Mouse (Mus musculus) lung, embryonic 14.5 days (tissue): ENCODE results near the gene Adamtsl4. TPM values are rescaled to one million over a fixed set of nuclear protein-coding genes. Genes with fewer than 3 reads are reported as not detected.

Experiments used
- ATAC-seq: fragments of 200-750 bp; cut with Nextera tagmentation; 2 replicates; pipeline ENCODE4 v1.8.0; 2017; ENCODE audit warnings: mild to moderate bottlenecking, moderate TSS enrichment, moderate library complexity; ENCODE audit not compliant: insufficient read depth
- DNase-seq: peaks from one replicate; pipeline ENCODE4 v3.0.0-alpha.2; 2015
- H3K27ac ChIP-seq: fragments of 300-500 bp; sonication (generic); 2 replicates; pipeline ENCODE4 v1.5.1; 2014; ENCODE audit warnings: low read depth, mild to moderate bottlenecking, moderate library complexity
- H3K27me3 ChIP-seq: fragments of 300-500 bp; sonication (generic); 2 replicates; pipeline ENCODE4 v1.6.1; 2014; ENCODE audit warnings: low read length, control low read depth; ENCODE audit not compliant: insufficient read depth
- H3K36me3 ChIP-seq: fragments of 300-500 bp; sonication (generic); 2 replicates; pipeline ENCODE4 v1.6.1; 2014; ENCODE audit warnings: control low read depth; ENCODE audit not compliant: insufficient read depth
- H3K4me1 ChIP-seq: fragments of 300-500 bp; sonication (generic); 2 replicates; pipeline ENCODE4 v1.6.1; 2014; ENCODE audit warnings: antibody characterized with exemption, control low read depth; ENCODE audit not compliant: insufficient read depth
- H3K4me2 ChIP-seq: fragments of 300-500 bp; sonication (generic); 2 replicates; pipeline ENCODE4 v1.6.1; 2014; ENCODE audit warnings: mild to moderate bottlenecking
- H3K4me3 ChIP-seq: fragments of 300-500 bp; sonication (generic); 2 replicates; pipeline ENCODE4 v1.5.1; 2014; ENCODE audit warnings: low read depth, low read length
- H3K9ac ChIP-seq: fragments of 300-500 bp; sonication (generic); 2 replicates; pipeline ENCODE4 v1.6.1; 2014
- H3K9me3 ChIP-seq: fragments of 300-500 bp; sonication (generic); 2 replicates; pipeline ENCODE4 v1.6.1; 2016; ENCODE audit warnings: low read depth, low read length, control low read depth
- CTCF ChIP-seq: IDR thresholded peaks from 2 replicates; pipeline ENCODE4 v1.5.1; 2016; ENCODE audit warnings: antibody characterized with exemption, low read depth
- WGBS: fragments of 180-500 bp; shearing (Covaris S2); extraction: QIAGEN DNeasy Blood & Tissue Kit; methylation state at CpG from one replicate; pipeline ENCODE4 v1.1.7; 2014; 5-methylcytosine and 5-hydroxymethylcytosine counted together
- microRNA-seq: library from miRNA; unstranded; fragments of <30 nt; microRNA quantifications from one replicate; pipeline ENCODE4, GENCODE M21; 2016; ENCODE audit warnings: borderline number of aligned reads
- polyA plus RNA-seq: library from polyadenylated mRNA; unstranded; fragments of >200 nt; fragmentation: Nextera tagmentation; extraction: Ambion mirVana; gene quantifications from 2 replicates; pipeline ENCODE4 v1.2.1, GENCODE M21; 2014

The Adamtsl4 gene
- polyA plus RNA-seq, 1 experiment from 2014 or later, result 1.6 TPM

GRCm38 (mm10) chr3:95635636-95636035 lies 52.1 kb downstream of the Adamtsl4 start:
- no peak for ATAC-seq
- Histone ChIP-seq H3K4me3 (no peak overlapping the region), H3K9ac (no peak overlapping the region), H3K27ac (no peak overlapping the region), H3K4me1 (no peaks in the 10 kb centered on the region), H3K4me2 (no peak overlapping the region), H3K9me3 (no peaks in the 10 kb centered on the region), H3K36me3 (peaks cover 75% of the 10 kb centered on the region), H3K27me3 (no peaks in the 10 kb centered on the region)
- TF ChIP-seq CTCF, result no peak
- DNase-seq, result no peak
- WGBS, result 56% methylated on average over 4 of the region's 4 CpGs

- Histone ChIP-seq H3K9ac (no peak overlapping the region), H3K4me1 (no peaks in the 10 kb centered on the region), H3K4me2 (no peak overlapping the region), H3K27me3 (no peaks in the 10 kb centered on the region), H3K9me3 (no peaks in the 10 kb centered on the region), H3K27ac (no peak overlapping the region), H3K36me3 (peaks cover 87% of the 10 kb centered on the region), H3K4me3 (no peak overlapping the region)
- no peak for ATAC-seq
- WGBS, result 71% methylated on average over 12 of the region's 12 CpGs
- peak; percentile 63 for TF ChIP-seq CTCF
- DNase-seq, result peak; percentile 59
Measured at GRCm38 (mm10) chr3:95632648-95633588, 54.8 kb downstream of the Adamtsl4 start.

GRCm38 (mm10) chr3:95631304-95631703 lies 56.4 kb downstream of the Adamtsl4 start:
- 62% methylated on average over 6 of the region's 6 CpGs for WGBS
- H3K4me3 ChIP-seq, result no peak overlapping the region
- H3K4me1 ChIP-seq, result no peaks in the 10 kb centered on the region
- peaks cover 94% of the 10 kb centered on the region for H3K36me3 ChIP-seq
- H3K9ac ChIP-seq, result no peak overlapping the region
- DNase-seq (no peak), ATAC-seq (no peak)
- TF ChIP-seq CTCF, result no peak
- no peak overlapping the region for H3K4me2 ChIP-seq
- H3K9me3 ChIP-seq, result no peaks in the 10 kb centered on the region
- no peak overlapping the region for H3K27ac ChIP-seq
- H3K27me3 ChIP-seq, result no peaks in the 10 kb centered on the region

- Histone ChIP-seq H3K4me2 (no peak overlapping the region), H3K27ac (no peak overlapping the region), H3K4me3 (no peak overlapping the region), H3K36me3 (peaks cover 90% of the 10 kb centered on the region), H3K9me3 (no peaks in the 10 kb centered on the region), H3K9ac (no peak overlapping the region), H3K27me3 (no peaks in the 10 kb centered on the region), H3K4me1 (no peaks in the 10 kb centered on the region)
- TF ChIP-seq CTCF, result no peak
- DNase-seq (no peak), ATAC-seq (no peak)
- WGBS, result 64% methylated on average over 3 of the region's 3 CpGs
Measured at GRCm38 (mm10) chr3:95630856-95631255, 56.9 kb downstream of the Adamtsl4 start.

- Histone ChIP-seq H3K27me3 (no peaks in the 10 kb centered on the region), H3K4me2 (no peak overlapping the region), H3K4me3 (no peak overlapping the region), H3K9me3 (no peaks in the 10 kb centered on the region), H3K9ac (no peak overlapping the region), H3K36me3 (peaks cover 79% of the 10 kb centered on the region), H3K4me1 (no peaks in the 10 kb centered on the region), H3K27ac (no peak overlapping the region)
- WGBS, result 78% methylated on average over 4 of the region's 4 CpGs
- ATAC-seq (no peak), DNase-seq (no peak)
- TF ChIP-seq CTCF, result no peak
Measured at GRCm38 (mm10) chr3:95629755-95630154, 58.0 kb downstream of the Adamtsl4 start.

- no peak overlapping the region for H3K4me3 ChIP-seq
- H3K4me2 ChIP-seq, result no peak overlapping the region
- DNase-seq (no peak), ATAC-seq (no peak)
- WGBS, result 83% methylated on average over 5 of the region's 5 CpGs
- no peak for TF ChIP-seq CTCF
- no peaks in the 10 kb centered on the region for H3K9me3 ChIP-seq
- no peak overlapping the region for H3K27ac ChIP-seq
- no peaks in the 10 kb centered on the region for H3K4me1 ChIP-seq
- peaks cover 60% of the 10 kb centered on the region for H3K36me3 ChIP-seq
- no peak overlapping the region for H3K9ac ChIP-seq
- no peaks in the 10 kb centered on the region for H3K27me3 ChIP-seq
Measured at GRCm38 (mm10) chr3:95627763-95628162, 60.0 kb downstream of the Adamtsl4 start.

Small RNAs within 50 kb of the gene (microRNA-seq; reads per million reads assigned to microRNA genes)
- not detected for gene Mir7014

Other genes starting within 250 kb of the Adamtsl4 start
- gene Ctsk, start 188.7 kb downstream of the Adamtsl4 start, polyA plus RNA-seq, result 2.6 and 2.8 TPM in 2 replicates
- gene Ctss, start 161.1 kb downstream of the Adamtsl4 start, polyA plus RNA-seq, result 20.6 and 24.3 TPM in 2 replicates
- 0.14 TPM in 1 of 2 replicates, not detected in the other for gene Hormad1, start 128.2 kb downstream of the Adamtsl4 start, polyA plus RNA-seq
- gene Golph3l, start 99.0 kb downstream of the Adamtsl4 start, polyA plus RNA-seq, result 29.3 and 30.8 TPM in 2 replicates
- 64.8 and 66.7 TPM in 2 replicates for gene Ensa, start 62.9 kb downstream of the Adamtsl4 start, polyA plus RNA-seq
- gene Mcl1, start 29.1 kb downstream of the Adamtsl4 start, polyA plus RNA-seq, result 82.3 and 83.2 TPM in 2 replicates
- 23.5 and 27.7 TPM in 2 replicates for gene Ecm1, start 51.7 kb upstream of the Adamtsl4 start, polyA plus RNA-seq
- gene Tars2, start 72.3 kb upstream of the Adamtsl4 start, polyA plus RNA-seq, result 47.5 and 52.3 TPM in 2 replicates
- 23.8 and 24.1 TPM in 2 replicates for gene Rprd2, start 130.9 kb upstream of the Adamtsl4 start, polyA plus RNA-seq
- 53.7 and 63.7 TPM in 2 replicates for gene Prpf3, start 168.0 kb upstream of the Adamtsl4 start, polyA plus RNA-seq
- gene Mrps21, start 183.6 kb upstream of the Adamtsl4 start, polyA plus RNA-seq, result 312 and 328 TPM in 2 replicates
- gene Ciart, start 194.3 kb upstream of the Adamtsl4 start, polyA plus RNA-seq, result 5.3 and 6.4 TPM in 2 replicates
- 51.4 and 55.4 TPM in 2 replicates for gene BC028528, start 204.1 kb upstream of the Adamtsl4 start, polyA plus RNA-seq
- gene Aph1a, start 206.1 kb upstream of the Adamtsl4 start, polyA plus RNA-seq, result 44.5 and 47.9 TPM in 2 replicates
- 10.4 and 12.5 TPM in 2 replicates for gene Car14, start 216.8 kb upstream of the Adamtsl4 start, polyA plus RNA-seq
- gene Anp32e, start 241.3 kb upstream of the Adamtsl4 start, polyA plus RNA-seq, result 80.5 and 84.0 TPM in 2 replicates